Mouse (Mus musculus): ENCODE data around the gene Arid1a.

DNA sequence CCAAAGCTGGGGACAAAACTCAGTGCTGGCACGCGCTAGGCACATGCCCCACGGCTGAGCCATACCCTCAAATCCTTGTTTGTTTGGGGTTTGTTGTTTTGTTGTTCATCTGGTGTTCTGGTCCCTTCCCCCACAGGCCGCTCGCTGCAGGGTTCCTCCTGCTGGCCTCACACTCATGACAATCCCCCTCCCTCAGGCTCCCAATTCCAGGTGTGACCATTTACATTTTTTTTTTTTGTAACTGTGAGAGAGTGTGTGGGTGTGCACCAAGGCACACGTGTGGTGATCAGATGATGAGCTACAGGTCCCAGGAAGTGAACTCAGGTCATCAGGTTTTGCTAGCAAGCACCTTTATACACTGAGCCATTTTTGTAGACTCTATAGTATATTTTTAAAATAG is 44.0 kb upstream of the Arid1a start:
- TF ChIP-seq CTCF (IDR thresholded peaks at IDR 0.05; ENCODE audit: borderline replicate concordance, insufficient read depth, low read depth, low read length): no peak
- no peak for TF ChIP-seq POLR2A (IDR thresholded peaks at IDR 0.05; ENCODE audit: borderline replicate concordance, insufficient read depth, low read length)
